Mouse (Mus musculus): Measurements from ENCODE around the gene Slc37a4.
"Not testable (repeated sequence)": the region's sequence is repeated elsewhere in the genome, so short reads cannot be mapped to it uniquely, and the experiment has no call there.

Gene Slc37a4

GRCm38 (mm10) chr9:44398551-44398950, 1.9 kb downstream of the Slc37a4 start:
- DNase-seq (ENCODE audit: low spot score), result no peak

- DNase-seq (ENCODE audit: low spot score), result no peak
Observed at GRCm38 (mm10) chr9:44399114-44399794, 2.6 kb downstream of the Slc37a4 start.

DNA sequence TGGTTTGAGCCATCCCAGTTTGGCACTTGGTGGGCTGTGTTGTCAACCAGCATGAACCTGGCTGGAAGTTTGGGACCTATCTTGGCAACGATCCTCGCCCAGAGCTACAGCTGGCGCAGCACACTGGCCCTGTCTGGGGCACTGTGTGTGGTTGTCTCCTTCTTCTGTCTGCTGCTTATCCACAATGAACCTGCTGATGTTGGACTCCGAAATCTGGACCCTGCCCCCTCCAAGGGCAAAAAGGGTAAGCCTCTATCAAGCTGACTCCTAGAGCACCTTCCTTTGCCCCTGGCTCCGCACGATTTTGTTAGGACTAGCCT, 3.1 kb downstream of the Slc37a4 start:
- DNase-seq (ENCODE audit: low spot score), result no peak

DNA sequence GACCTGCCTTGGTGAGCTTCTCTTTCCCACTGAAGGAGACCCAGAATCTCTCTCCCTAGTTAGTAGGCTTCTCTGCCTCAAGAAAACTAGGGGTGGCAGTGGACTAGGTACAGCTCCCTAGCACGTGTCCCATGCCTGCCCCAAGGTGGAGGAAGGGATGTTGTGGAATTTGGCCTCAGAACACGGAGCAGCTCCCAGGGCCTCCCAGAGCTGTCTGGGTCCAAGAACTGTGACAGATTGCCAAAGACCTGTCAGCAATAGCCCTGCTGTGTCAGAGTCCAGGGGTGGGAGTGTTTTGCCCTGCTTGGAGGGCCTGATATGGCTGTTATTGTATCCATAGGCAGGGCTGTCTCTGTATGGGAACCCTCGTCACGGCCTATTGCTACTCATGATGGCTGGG, 4.4 kb downstream of the Slc37a4 start:
- peak; percentile 56 for DNase-seq (ENCODE audit: low spot score)

DNA sequence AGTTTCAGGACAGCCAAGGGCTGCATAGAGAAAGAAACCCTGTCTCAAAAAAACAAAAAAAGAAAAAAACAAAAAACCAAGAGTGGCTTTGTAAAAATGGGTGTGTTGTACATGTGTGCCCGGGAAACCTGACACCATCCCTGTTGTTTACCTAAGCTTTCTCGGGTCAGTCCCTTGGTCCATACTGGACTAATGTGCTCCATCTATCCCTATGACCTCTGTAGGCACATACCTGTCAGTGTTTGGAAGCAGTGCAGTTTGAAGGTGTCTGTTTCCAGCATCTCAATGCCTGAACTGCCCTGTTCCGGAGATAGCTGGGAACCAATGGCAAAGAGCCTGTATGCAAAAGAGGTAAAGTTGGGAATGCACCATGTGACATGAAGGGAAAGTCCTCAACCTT, 8.4 kb downstream of the Slc37a4 start:
- DNase-seq (ENCODE audit: low spot score), result no peak

DNA sequence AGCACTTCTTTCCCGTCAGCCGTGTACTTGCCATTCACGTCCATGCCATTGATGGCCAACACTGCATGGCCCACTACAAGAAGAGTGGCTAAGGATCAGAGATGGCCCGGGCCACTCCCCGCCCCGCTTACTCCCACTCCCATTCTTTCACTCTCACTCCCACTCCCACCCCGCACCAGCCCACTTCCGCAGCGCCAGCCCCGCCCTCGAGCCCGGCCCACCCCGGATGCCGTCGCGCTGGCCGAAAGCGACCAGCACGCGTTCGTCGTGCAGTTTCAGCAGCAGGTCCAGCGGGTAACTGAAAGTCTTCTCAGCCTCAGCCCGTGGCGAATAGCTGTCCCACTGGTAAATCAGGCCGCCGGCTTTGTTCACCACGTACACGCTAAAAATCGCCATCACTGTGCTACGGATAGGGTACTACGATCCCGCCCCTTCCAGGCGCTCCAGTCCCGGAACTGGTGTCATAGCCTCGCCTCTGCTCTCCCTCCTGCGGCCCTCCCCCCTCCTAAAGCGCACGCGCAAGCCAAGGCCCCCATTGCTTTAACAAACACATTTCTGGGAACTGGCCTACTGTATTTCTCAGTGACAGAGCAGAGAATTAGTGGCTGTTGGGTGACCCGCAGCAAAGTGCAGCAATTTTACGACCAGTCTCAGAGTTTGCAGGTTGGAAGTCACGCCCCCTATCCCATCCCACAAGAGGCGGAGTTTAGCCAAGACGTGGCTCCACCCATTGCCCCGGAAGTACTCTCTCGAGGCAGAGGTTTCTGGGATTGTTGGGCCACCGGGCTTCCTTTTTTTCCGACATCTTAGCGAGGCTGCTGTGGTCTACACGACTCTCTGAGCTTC, 10.5 kb downstream of the Slc37a4 start, which contains the start of the genes Rps25 and Trappc4:
Gene Rps25 (plus strand): TSS at position 234 of the 846 bp plus-strand sequence.
Gene Trappc4 (minus strand): TSS at position 695 of the 846 bp plus-strand sequence.
- DNase-seq (ENCODE audit: low spot score), result peak; percentile 97

DNA sequence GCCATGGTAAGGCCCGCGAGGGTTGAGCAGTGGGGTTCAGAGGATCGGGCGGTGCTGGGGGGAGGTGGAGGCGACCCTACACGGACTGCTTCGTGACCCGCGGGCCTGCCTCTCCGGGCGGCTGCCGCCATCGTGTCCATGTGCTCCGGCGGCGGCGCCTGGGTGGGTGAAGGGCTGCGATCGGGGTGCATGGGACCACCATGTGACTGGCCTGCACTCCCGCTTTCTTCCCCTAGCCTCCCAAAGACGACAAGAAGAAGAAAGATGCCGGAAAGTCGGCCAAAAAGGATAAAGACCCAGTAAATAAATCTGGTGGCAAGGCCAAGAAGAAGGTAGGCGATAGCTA, 11.1 kb downstream of the Slc37a4 start:
- no peak for DNase-seq (ENCODE audit: low spot score)

- DNase-seq (ENCODE audit: low spot score), result not testable (repeated sequence)
Observed at GRCm38 (mm10) chr9:44408693-44409092, 12.0 kb downstream of the Slc37a4 start.

GRCm38 (mm10) chr9:44410647-44411336, 14.1 kb downstream of the Slc37a4 start:
- no peak for DNase-seq (ENCODE audit: low spot score)

- no peak for DNase-seq (ENCODE audit: low spot score)
Observed at GRCm38 (mm10) chr9:44411601-44412130, 15.0 kb downstream of the Slc37a4 start.

DNA sequence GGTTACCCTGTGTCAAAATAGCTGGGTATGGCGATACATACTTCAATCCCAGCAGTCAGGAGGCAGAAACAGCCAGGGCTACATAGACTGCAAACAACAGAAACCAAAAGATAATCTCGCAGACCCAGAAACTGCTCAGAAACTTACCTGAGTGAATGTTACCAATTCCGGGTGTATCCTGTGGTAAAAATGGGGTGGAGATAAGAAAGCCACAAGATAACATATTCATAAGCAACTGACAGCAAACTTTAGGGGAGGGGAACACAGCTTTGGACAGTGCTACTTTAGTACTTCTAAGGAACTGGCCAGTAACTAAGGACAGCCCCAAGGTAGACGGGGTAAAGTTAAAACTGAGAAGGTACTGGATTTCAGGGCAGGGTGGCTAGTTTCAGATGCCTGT, 15.7 kb downstream of the Slc37a4 start:
- no peak for DNase-seq (ENCODE audit: low spot score)

DNA sequence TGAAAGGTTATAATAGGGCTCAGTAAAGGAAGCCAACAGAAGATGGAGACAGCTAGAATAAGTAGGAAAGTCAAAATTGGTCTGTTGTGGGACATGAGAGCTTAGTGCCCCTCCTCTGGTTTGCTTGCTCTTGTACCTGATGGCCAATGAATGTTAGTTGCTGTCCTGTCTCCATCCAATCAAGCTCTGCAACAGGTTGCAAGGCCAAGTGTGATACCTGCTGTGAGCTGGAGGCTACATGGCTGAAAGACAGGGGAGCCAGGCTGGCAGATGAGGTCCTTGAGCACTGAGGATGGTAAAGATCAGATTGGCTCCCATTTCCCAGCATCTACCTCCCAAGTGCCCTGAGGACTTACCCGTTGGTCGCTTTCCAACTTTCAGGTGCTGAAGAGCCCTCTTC, 16.1 kb downstream of the Slc37a4 start:
- no peak for DNase-seq (ENCODE audit: low spot score)

GRCm38 (mm10) chr9:44417156-44417891, 20.7 kb downstream of the Slc37a4 start:
- no peak for DNase-seq (ENCODE audit: low spot score)

GRCm38 (mm10) chr9:44417892-44418363, 21.3 kb downstream of the Slc37a4 start:
- peak; percentile 90 for DNase-seq (ENCODE audit: low spot score)

DNA sequence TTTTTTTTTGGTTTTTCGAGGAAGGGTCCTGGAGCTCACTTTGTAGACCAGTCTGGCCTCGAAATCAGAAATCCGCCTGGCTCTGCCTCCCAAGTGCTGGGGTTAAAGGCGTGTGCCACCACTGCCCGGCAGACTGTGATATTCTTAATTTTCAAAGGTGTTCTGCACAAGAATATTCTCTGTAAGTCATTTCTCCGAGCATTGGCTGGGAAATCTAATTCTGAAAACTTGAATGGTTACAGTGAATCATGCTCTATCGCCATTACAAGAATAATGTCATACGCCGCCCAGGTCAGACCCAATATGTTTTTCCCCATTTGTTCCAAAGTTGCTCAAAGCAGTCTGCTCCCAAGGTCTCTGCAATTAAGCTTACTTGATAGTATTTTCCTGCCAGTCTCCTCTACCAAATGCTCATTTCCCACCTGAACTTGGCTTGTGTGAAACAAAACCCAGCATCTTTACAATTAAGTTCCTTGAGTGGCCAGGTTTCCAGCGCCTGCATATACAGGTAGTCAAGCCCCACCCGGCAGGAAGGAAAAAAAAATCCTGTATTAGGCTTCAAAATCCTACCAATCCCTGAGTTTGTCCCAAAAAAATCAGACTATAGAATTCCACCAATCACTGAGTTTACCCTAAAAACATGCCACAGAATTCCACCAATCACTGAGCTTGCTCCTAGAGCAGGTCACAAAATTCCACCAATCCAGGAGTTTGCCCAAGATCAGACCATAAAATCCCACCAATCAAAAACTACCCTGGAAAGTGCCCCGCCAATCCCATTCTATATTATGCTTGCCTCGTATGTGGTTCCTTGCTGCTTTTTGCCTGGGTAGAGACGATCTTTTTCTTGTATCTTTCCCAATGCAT, 22.1 kb downstream of the Slc37a4 start, which contains the start of gene Ccdc84:
Gene Ccdc84 (minus strand): TSS at position 51 of the 867 bp plus-strand sequence.
- no peak for DNase-seq (ENCODE audit: low spot score)

DNA sequence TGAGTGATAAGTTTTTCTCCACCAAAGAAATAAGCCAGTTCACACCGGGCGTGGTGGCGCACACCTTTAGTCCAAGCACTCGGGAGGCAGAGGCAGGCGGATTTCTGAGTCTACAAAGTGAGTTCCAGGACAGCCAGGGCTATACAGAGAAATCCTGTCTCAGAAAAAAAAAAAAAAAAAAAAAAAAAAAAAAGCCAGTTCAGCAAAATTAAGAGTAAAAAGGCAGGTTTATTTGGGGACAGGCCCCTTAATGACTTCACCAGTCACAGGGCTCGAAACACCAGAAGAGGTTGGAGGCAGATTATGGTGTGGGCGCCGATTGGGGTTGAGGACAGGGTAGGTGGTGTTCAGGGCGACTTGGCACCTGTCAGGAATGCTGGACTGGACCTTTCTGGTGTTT, 23.1 kb downstream of the Slc37a4 start:
- not testable (repeated sequence) for DNase-seq (ENCODE audit: low spot score)

- DNase-seq (ENCODE audit: low spot score), result no peak
Observed at GRCm38 (mm10) chr9:44420280-44420898, 23.7 kb downstream of the Slc37a4 start.

GRCm38 (mm10) chr9:44423576-44423975, 26.9 kb downstream of the Slc37a4 start:
- no peak for DNase-seq (ENCODE audit: low spot score)

DNA sequence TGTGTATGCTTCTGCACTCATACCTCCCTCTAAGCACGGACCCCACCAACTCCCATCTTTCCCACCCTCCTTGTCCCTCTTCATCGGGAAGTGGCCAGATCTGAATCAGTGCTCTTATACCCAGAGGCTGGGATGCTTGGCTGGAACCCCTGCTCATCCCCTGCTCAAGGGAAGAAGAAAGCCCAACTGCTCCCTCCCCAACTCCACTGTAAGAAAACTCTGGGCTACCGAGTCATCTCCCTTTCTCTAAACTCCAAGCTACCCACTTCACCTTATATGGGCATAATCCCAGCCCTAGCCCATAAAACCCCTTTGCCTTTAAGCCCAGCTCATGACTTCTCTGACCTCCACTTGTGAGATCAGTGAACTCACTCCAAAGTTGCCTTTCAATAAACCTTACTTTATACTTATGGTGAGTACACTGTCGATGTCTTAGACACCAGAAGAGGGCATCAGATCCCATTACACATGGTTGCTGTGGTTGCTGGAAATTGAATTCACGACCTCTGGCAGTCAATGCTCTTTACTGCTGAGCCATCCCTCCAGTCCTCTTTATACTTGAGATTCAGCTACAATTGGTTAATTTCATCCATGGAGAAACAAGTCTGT, 36.0 kb downstream of the Slc37a4 start:
- no peak for DNase-seq (ENCODE audit: low spot score)

GRCm38 (mm10) chr9:44435747-44436146, 39.1 kb downstream of the Slc37a4 start:
- DNase-seq (ENCODE audit: low spot score), result no peak
